Mouse (Mus musculus): ENCODE measurements around the gene Atp8b3. TPM values are rescaled to one million over a fixed set of nuclear protein-coding genes. Genes with fewer than 3 reads are reported as not detected.

The Atp8b3 gene
- polyA plus RNA-seq, 1 experiment = 0.13 TPM

GRCm38 (mm10) chr10:80570871-80571836, 32.2 kb upstream of the Atp8b3 start:
- no peaks in the 10 kb centered on the region for H3K27me3 ChIP-seq (ENCODE audit: control insufficient read depth, insufficient read depth, insufficient read length)
- H3K4me3 ChIP-seq (ENCODE audit: insufficient read depth, poor library complexity, severe bottlenecking) = no peak overlapping the region
- H3K79me2 ChIP-seq (ENCODE audit: control insufficient read depth, insufficient read depth) = peaks cover 79% of the 10 kb centered on the region
- H3ac ChIP-seq (ENCODE audit: control insufficient read depth, insufficient read length, low read depth) = no peak overlapping the region
- peaks cover 16% of the 10 kb centered on the region for H3K36me3 ChIP-seq (ENCODE audit: control insufficient read depth, insufficient read depth)
- TF ChIP-seq CEBPB (IDR thresholded peaks at IDR 0.05; ENCODE audit: low read depth) = no peak
- TF ChIP-seq MAX (IDR thresholded peaks at IDR 0.05) = no peak
- TF ChIP-seq FOSL1 (IDR thresholded peaks at IDR 0.05; ENCODE audit: insufficient read depth, low read length, poor library complexity, severe bottlenecking) = no peak
- no peak for TF ChIP-seq USF1 (IDR thresholded peaks at IDR 0.05; ENCODE audit: low read depth)
- no peak for TF ChIP-seq CTCF (IDR thresholded peaks at IDR 0.05; ENCODE audit: control insufficient read depth, insufficient read depth, insufficient read length)
- TF ChIP-seq MYOG (IDR thresholded peaks at IDR 0.05; ENCODE audit: control insufficient read depth, extremely low read depth, insufficient read length) = no peak
- no peak for TF ChIP-seq MYOD1 (IDR thresholded peaks at IDR 0.05; ENCODE audit: control insufficient read depth, insufficient read length, low read depth)
- peaks cover 66% of the 10 kb centered on the region for H3K79me3 ChIP-seq (ENCODE audit: low read depth)

- Histone ChIP-seq H3K27me3 (ENCODE audit: control insufficient read depth, insufficient read depth, insufficient read length) (no peaks in the 10 kb centered on the region), H3K36me3 (ENCODE audit: control insufficient read depth, insufficient read depth) (peaks cover 16% of the 10 kb centered on the region), H3K4me3 (ENCODE audit: insufficient read depth, poor library complexity, severe bottlenecking) (no peak overlapping the region), H3K79me3 (ENCODE audit: low read depth) (peaks cover 59% of the 10 kb centered on the region), H3ac (ENCODE audit: control insufficient read depth, insufficient read length, low read depth) (no peak overlapping the region), H3K79me2 (ENCODE audit: control insufficient read depth, insufficient read depth) (peaks cover 71% of the 10 kb centered on the region)
- no peak for TF ChIP-seq CTCF (IDR thresholded peaks at IDR 0.05; ENCODE audit: control insufficient read depth, insufficient read depth, insufficient read length)
- TF ChIP-seq CEBPB (IDR thresholded peaks at IDR 0.05; ENCODE audit: low read depth) = no peak
- no peak for TF ChIP-seq USF1 (IDR thresholded peaks at IDR 0.05; ENCODE audit: low read depth)
- TF ChIP-seq MAX (IDR thresholded peaks at IDR 0.05) = no peak
- TF ChIP-seq FOSL1 (IDR thresholded peaks at IDR 0.05; ENCODE audit: insufficient read depth, low read length, poor library complexity, severe bottlenecking) = no peak
- no peak for TF ChIP-seq MYOG (IDR thresholded peaks at IDR 0.05; ENCODE audit: control insufficient read depth, extremely low read depth, insufficient read length)
- no peak for TF ChIP-seq MYOD1 (IDR thresholded peaks at IDR 0.05; ENCODE audit: control insufficient read depth, insufficient read length, low read depth)
Measured at GRCm38 (mm10) chr10:80570419-80570818, 31.5 kb upstream of the Atp8b3 start.

- Histone ChIP-seq H3K27me3 (ENCODE audit: control insufficient read depth, insufficient read depth, insufficient read length) (no peaks in the 10 kb centered on the region), H3K4me3 (ENCODE audit: insufficient read depth, poor library complexity, severe bottlenecking) (no peak overlapping the region), H3K79me2 (ENCODE audit: control insufficient read depth, insufficient read depth) (peaks cover 64% of the 10 kb centered on the region), H3K79me3 (ENCODE audit: low read depth) (peaks cover 51% of the 10 kb centered on the region), H3K36me3 (ENCODE audit: control insufficient read depth, insufficient read depth) (peaks cover 12% of the 10 kb centered on the region), H3ac (ENCODE audit: control insufficient read depth, insufficient read length, low read depth) (no peak overlapping the region)
- TF ChIP-seq FOSL1 (IDR thresholded peaks at IDR 0.05; ENCODE audit: insufficient read depth, low read length, poor library complexity, severe bottlenecking) = no peak
- no peak for TF ChIP-seq MAX (IDR thresholded peaks at IDR 0.05)
- no peak for TF ChIP-seq MYOG (IDR thresholded peaks at IDR 0.05; ENCODE audit: control insufficient read depth, extremely low read depth, insufficient read length)
- no peak for TF ChIP-seq CTCF (IDR thresholded peaks at IDR 0.05; ENCODE audit: control insufficient read depth, insufficient read depth, insufficient read length)
Measured at GRCm38 (mm10) chr10:80569664-80570066, 30.7 kb upstream of the Atp8b3 start.

GRCm38 (mm10) chr10:80568876-80569275, 30.0 kb upstream of the Atp8b3 start:
- no peak overlapping the region for H3K4me3 ChIP-seq (ENCODE audit: insufficient read depth, poor library complexity, severe bottlenecking)
- peaks cover 8% of the 10 kb centered on the region for H3K36me3 ChIP-seq (ENCODE audit: control insufficient read depth, insufficient read depth)
- H3K27me3 ChIP-seq (ENCODE audit: control insufficient read depth, insufficient read depth, insufficient read length) = no peaks in the 10 kb centered on the region
- H3ac ChIP-seq (ENCODE audit: control insufficient read depth, insufficient read length, low read depth) = no peak overlapping the region
- peaks cover 43% of the 10 kb centered on the region for H3K79me3 ChIP-seq (ENCODE audit: low read depth)
- TF ChIP-seq MYOG (IDR thresholded peaks at IDR 0.05; ENCODE audit: control insufficient read depth, extremely low read depth, insufficient read length) (no peak), CTCF (IDR thresholded peaks at IDR 0.05; ENCODE audit: control insufficient read depth, insufficient read depth, insufficient read length) (no peak), FOSL1 (IDR thresholded peaks at IDR 0.05; ENCODE audit: insufficient read depth, low read length, poor library complexity, severe bottlenecking) (no peak), CEBPB (IDR thresholded peaks at IDR 0.05; ENCODE audit: low read depth) (no peak), MYOD1 (IDR thresholded peaks at IDR 0.05; ENCODE audit: control insufficient read depth, insufficient read length, low read depth) (no peak), MAX (IDR thresholded peaks at IDR 0.05) (no peak), USF1 (IDR thresholded peaks at IDR 0.05; ENCODE audit: low read depth) (no peak)
- peaks cover 56% of the 10 kb centered on the region for H3K79me2 ChIP-seq (ENCODE audit: control insufficient read depth, insufficient read depth)

- Histone ChIP-seq H3K4me3 (ENCODE audit: insufficient read depth, poor library complexity, severe bottlenecking) (no peak overlapping the region), H3K79me3 (ENCODE audit: low read depth) (peaks cover 21% of the 10 kb centered on the region), H3K36me3 (ENCODE audit: control insufficient read depth, insufficient read depth) (peaks cover 8% of the 10 kb centered on the region), H3K79me2 (ENCODE audit: control insufficient read depth, insufficient read depth) (peaks cover 32% of the 10 kb centered on the region), H3ac (ENCODE audit: control insufficient read depth, insufficient read length, low read depth) (no peak overlapping the region), H3K27me3 (ENCODE audit: control insufficient read depth, insufficient read depth, insufficient read length) (no peaks in the 10 kb centered on the region)
- TF ChIP-seq CTCF (IDR thresholded peaks at IDR 0.05; ENCODE audit: control insufficient read depth, insufficient read depth, insufficient read length) (peak; percentile 92), MYOD1 (IDR thresholded peaks at IDR 0.05; ENCODE audit: control insufficient read depth, insufficient read length, low read depth) (peak; percentile 78), MAX (IDR thresholded peaks at IDR 0.05) (no peak)
Measured at GRCm38 (mm10) chr10:80566375-80567092, 27.6 kb upstream of the Atp8b3 start.

Data from C2C12 (cell line).